Mouse (Mus musculus) cerebellum, adult 18-20 months (tissue): ENCODE results near the gene Dnmt3a.

Experiments used
- DNase-seq, 2 experiments: peaks; one replicate each; pipeline ENCODE4 v3.0.0; 2021

The Dnmt3a gene

GRCm38 (mm10) chr12:3824906-3825713 is 19.3 kb downstream of the Dnmt3a start:
- DNase-seq = no peak

GRCm38 (mm10) chr12:3825714-3826080 is 19.9 kb downstream of the Dnmt3a start:
- DNase-seq = no peak

GRCm38 (mm10) chr12:3827771-3828170 is 22.0 kb downstream of the Dnmt3a start:
- DNase-seq = no peak

GRCm38 (mm10) chr12:3833059-3833760 is 27.4 kb downstream of the Dnmt3a start:
- no peak for DNase-seq

DNA sequence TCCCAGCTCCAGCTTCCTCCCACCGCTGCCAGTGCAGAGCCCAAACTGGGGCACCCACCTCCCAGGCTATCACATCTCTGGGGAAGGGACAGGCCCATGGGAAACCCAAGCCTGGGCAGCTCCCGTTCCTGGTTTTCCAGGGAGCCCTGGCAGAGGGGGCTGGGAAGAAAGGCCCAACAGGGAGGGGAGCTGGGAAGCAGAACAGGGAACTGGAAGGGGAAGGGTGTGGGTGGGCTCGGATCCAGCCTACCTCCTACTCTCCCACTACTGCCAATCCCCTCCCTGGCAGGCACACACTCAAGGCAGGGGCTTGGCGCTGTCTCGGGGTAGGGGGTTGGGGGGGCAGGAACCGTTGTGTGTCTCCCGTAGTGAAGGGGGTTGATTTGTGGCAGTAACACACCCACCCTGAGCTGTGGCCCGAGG is 28.1 kb downstream of the Dnmt3a start:
- DNase-seq = no peak

- DNase-seq = peak; percentile 58 to 59
Observed at GRCm38 (mm10) chr12:3834373-3835314, 28.8 kb downstream of the Dnmt3a start.

- no peak for DNase-seq
Observed at GRCm38 (mm10) chr12:3835576-3835975, 29.8 kb downstream of the Dnmt3a start.

- peak; percentile 71 to 78 for DNase-seq
Observed at GRCm38 (mm10) chr12:3837081-3837832, 31.4 kb downstream of the Dnmt3a start.

DNA sequence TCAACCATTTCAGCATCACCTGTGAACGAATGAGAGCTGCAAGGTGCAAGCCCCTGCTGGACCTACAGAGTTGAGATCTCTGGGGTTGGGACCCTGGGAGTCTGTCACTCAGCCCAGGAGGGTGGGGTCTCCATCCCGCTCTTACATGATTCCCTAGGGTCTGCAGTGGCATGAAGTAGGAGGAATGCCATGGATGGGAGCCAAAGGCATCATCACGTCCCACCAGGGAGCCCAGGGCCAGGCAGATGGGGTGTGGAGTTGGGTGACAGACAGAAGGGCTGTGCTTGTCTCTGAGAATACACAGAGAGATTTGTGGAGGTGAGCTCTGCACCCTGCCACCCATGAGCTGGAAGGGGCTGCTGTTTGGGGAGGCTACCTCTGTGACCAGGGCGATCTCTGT is 32.2 kb downstream of the Dnmt3a start:
- DNase-seq = no peak

DNA sequence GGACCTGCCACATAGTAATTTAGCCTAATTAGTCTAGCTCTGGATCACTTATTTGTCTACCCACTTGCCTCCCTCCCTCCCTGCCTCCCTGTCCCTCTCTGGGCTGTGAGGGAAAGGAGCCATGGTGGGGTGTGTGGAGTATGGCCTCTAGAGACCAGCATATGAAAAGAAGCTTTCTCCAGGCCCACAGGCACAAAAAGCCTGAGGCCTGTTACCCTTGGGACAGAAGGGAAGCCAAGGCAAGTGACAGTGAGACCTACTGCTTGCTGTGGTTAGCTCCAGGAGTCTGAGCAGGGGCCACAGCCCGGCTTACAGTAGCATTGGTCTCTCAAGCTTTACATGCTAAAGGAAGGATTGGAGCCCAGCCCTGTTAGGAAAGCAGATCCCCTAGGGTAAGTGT is 33.9 kb downstream of the Dnmt3a start:
- no peak for DNase-seq

DNA sequence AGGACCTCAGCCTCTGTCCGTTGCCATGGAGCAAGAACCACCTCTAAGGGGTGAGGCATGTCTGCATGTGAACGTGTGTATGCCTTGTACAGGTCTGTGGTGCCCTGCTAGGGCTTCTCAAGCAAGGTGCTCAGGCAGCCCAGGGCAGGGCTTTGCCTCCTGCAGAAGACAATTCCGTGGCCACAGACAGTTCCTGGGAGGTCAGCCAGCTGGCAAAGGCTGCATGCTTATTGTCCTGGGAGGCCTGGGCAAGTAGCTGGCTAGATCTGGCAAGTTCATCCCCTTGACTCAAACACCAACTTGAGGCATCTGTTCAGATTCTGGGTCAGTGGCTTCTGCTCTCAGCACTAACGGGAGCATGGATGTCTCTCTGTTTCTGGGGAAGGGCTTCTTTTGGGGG is 35.3 kb downstream of the Dnmt3a start:
- DNase-seq = peak; percentile 90 to 94

DNA sequence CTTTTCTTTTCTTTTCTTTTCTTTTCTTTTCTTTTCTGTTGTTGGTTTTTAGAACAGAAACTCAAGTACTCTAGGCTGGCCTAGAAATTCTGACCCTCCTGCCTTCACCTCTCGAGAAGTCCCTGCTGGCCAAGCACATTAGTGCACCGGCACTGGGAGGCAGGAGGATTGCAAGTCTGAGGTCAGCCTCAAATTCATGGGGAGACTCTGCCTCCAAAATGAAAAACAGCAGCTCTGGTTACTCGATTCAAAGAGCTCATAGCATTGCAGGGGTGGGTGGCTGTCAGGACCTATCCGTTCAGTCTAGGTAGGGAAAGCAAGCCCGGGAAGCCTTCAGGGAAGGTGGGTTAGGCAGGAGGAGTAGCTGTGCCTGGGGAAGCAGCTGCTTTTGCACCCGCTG is 37.0 kb downstream of the Dnmt3a start:
- no peak for DNase-seq

DNA sequence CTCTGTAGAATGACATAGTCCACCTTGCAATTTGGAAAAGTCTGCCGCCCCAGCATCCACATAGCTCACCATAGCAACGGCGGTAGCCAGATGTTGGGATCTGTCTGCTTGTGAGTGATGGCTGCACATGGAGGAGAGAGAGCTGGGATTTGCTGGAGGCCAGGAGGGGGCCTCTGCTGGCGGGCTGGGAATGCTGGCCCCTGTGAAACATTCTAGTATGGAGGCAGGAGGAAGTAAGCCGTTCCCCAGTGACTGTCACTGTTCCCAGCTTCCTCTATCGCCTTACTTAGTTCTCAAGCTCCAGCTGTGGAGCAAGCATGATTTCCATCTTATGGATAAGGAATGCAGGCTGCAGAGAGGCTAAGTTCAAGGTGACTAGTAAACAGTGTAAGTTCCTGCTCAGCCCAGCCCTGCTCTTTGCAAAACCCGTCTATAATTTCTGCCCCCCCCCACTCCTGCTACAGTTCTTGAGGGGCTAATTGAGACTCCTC is 37.6 kb downstream of the Dnmt3a start:
- DNase-seq = no peak

DNA sequence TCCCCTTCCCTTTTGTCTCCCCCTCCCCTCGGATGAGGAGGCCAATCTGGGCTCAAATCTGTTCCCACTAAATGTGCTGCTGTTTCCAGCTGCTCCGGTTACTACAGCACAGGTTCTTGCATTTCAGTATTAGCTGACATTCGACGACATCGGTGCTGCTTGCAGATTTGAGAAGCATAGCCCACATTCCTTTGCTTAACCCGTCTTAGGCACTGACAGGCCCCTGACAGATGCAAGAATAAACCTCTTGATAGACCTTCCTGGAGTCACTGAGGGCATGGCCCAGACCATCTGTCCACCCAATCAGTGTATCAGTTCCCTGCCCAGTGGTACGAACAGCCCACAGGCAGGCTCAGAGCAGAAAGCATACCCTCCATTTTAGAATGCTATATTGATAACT is 38.1 kb downstream of the Dnmt3a start:
- DNase-seq = no peak

DNA sequence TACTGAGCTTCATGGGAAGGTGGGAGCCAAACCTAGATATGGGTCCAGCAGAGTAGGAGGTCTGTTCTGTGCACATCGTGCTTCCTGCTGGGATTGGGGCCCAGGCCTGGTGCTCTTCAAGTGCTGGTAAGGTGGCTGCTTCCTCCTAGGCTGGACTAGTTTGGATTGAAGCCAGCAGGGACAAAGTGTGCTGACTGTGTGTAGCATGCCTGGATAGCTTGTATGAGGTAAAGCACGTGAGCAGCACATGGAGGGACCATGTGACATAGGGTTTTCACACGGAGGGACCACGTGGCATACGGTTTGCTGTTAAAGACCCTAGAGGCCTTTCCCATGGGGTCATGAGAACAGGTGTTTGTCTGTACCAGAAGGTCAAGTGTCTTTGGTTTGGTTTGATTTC is 38.5 kb downstream of the Dnmt3a start:
- no peak for DNase-seq

DNA sequence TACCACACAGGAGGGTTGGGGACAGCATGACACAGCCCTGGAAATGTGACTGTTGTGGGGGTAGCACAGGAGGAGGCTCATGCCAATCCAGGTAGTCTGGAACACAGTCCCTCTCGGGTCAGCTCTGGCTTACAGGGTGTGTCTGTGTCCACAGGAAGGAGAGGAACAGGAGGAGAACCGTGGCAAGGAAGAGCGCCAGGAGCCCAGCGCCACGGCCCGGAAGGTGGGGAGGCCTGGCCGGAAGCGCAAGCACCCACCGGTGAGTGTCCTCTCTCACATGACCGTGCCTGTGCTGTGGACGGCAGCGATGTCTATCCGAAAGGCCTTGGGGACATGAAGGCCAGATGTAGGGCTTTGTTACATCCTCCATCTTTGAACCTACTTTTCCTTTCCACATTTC is 43.7 kb downstream of the Dnmt3a start:
- no peak for DNase-seq

DNA sequence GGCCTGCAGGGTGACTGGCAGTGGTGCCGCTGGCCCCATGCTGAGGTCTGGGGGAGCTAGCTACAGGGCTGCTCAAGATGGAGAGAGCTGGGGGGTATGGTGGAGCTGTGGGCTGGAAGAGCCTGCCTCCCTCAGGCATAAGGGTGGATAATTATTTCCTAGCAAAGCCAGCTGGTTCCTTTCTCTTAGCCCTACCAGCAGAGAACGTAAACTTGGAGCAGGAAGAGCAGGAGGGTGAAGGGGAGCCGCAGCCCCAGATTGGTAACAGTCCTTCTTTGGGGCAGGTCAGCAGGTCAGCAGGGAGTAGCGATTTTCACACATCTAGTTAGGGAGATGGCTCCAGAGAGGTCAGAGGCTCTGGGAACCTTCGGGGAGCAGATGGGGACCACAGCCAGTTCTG is 44.4 kb downstream of the Dnmt3a start:
- no peak for DNase-seq

DNA sequence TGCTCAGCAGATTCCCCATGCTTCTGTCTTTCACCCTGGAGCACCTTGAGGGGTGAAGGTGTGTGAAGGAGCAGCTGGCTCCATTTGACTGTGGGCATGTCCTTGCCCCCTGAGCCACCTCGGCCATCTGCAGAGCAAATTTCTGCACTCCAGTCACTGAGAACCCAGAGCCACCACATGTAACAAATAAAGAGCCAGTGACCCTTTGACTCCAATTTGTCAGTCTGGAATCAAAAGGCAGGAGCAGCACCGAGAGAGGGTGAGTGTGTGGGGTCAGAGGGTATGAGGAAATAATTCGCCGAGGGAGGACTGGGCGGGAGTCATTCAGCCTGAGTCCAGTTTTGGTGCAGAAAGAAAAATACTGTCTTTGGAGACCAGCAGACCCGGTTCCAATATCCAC is 44.9 kb downstream of the Dnmt3a start:
- DNase-seq = no peak

DNA sequence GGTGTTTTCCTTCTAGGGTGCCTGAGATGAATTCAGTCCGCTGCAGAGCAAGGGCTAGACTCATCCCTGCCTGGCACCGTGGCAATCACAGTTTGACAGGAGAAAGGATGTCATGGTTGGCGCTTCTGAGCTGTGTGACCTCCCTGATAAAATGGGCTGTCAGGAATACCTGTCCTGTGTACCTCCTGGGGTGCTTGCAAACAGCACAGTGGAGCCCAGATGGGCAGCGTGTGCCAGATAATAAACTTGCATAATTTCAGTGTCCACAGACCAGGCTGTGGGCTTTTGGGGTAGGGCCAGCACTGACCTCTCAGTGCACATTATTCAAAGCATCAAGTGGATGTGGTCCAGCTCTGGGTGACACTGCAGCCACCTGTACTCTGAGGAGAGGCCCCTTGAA is 45.4 kb downstream of the Dnmt3a start:
- DNase-seq = peak in 1 of 2 experiments; percentile 41

GRCm38 (mm10) chr12:3852521-3852920 is 46.7 kb downstream of the Dnmt3a start:
- DNase-seq = peak; percentile 59 to 65

DNA sequence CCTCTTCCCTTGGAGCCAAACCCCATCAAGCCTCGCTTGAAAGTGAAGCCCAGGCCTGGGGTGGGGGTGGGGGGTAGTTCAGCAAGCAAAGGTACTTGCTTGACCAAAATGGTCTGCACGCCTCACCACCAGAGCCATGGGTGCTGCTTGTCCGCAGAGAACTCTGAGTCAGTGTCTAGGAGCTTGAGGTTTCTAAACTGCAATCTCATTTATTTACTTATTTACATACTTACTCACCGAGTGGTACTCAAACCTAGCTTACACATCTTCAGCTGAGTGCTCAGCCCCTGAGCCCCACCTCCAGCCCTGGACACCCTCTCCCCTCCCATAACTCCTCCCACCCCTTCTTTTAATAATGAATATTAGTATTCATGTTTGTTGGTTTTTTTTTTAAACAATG is 48.6 kb downstream of the Dnmt3a start:
- no peak for DNase-seq

DNA sequence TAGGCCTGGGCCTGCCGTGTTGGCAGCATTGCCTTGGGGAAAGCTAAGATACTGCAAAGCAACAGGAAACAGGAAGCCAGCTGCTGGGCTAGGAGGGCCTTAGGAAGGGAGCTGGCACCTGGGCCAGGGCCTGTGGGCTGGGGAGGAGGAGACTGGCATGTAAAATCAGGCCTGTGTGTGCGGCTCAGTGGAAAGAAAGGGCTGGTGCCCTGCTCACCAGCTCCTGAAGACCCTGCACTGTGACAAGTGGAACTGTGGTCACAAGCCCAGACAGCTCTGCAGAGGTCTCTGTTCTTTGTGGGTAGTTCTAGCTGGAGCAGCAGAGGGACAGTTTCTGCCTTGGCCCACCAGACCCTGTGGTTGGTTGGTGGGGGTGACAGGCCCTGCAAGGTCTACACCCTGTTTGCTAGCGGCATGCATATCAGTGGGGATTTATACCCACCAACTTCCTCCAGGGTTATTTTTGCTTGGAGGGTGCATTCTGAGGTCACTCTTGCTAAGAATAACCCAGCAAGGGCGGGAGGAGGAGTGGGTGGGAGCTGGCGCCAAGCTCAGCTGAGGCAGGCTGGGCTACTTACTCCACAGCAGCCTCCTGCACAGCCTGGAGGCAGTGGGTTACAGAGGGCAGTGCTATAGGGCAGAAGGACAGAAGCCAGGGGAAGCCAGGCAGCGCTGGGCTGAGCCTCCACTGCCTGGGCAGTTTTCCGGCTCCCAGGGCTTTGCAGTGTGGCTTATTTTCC is 50.1 kb downstream of the Dnmt3a start:
- peak; percentile 70 to 74 for DNase-seq
